Comparison of ENCODE assay signal across 7 mouse cellular contexts in genomic region chr15:89476475-89476815, GRCm38 (mm10). TPM values are rescaled to one million over a fixed set of nuclear protein-coding genes. Genes with fewer than 3 reads are reported as not detected.
DNase-seq lines count a peak whose midpoint lies in the region; ATAC-seq and TF ChIP-seq lines count a peak whose summit lies in the region.

No protein-coding gene starts in this region.

- H3K9me3 ChIP-seq in lung, postnatal 0 days (ENCODE audit: low read length): no peaks in the 10 kb centered on the region
- H3K9me3 ChIP-seq in embryonic facial prominence, embryonic 13.5 days: no peaks in the 10 kb centered on the region
- no peaks in the 10 kb centered on the region for H3K9me3 ChIP-seq in limb, embryonic 14.5 days (ENCODE audit: control insufficient read depth, low read length)
- H3K9me3 ChIP-seq in stomach, embryonic 15.5 days: no peaks in the 10 kb centered on the region

- H3K4me1 ChIP-seq in lung, postnatal 0 days (ENCODE audit: insufficient read depth, low read depth, low read length): peaks cover 8% of the 10 kb centered on the region; the same call in 1 of the 2 replicates
- H3K4me1 ChIP-seq in embryonic facial prominence, embryonic 13.5 days: peaks cover 11% of the 10 kb centered on the region
- peaks cover 7% of the 10 kb centered on the region; the same call in 1 of the 2 replicates for H3K4me1 ChIP-seq in limb, embryonic 14.5 days (ENCODE audit: control insufficient read depth, insufficient read depth, low read length)
- peaks cover 10% of the 10 kb centered on the region for H3K4me1 ChIP-seq in stomach, embryonic 15.5 days

- ATAC-seq in lung, postnatal 0 days: no peak
- ATAC-seq in embryonic facial prominence, embryonic 13.5 days (ENCODE audit: insufficient number of reproducible peaks, insufficient read depth, low FRiP score, low TSS enrichment, low read depth): no peak
- no peak for ATAC-seq in limb, embryonic 14.5 days (ENCODE audit: low FRiP score, low read depth)
- ATAC-seq in stomach, embryonic 15.5 days (ENCODE audit: insufficient read depth, low FRiP score, low read depth): no peak

- peak overlapping the region; percentile 88 for H3K4me2 ChIP-seq in lung, postnatal 0 days (replicated peaks; ENCODE audit: low read depth, low read length)
- peak overlapping the region; percentile 82 for H3K4me2 ChIP-seq in embryonic facial prominence, embryonic 13.5 days
- peak overlapping the region; percentile 93 for H3K4me2 ChIP-seq in limb, embryonic 14.5 days (replicated peaks; ENCODE audit: low read depth, low read length, severe bottlenecking)
- peak overlapping the region; percentile 91 for H3K4me2 ChIP-seq in stomach, embryonic 15.5 days

- H3K36me3 ChIP-seq in lung, postnatal 0 days (ENCODE audit: insufficient read depth, low read length): no peaks in the 10 kb centered on the region
- H3K36me3 ChIP-seq in embryonic facial prominence, embryonic 13.5 days: no peaks in the 10 kb centered on the region
- no peaks in the 10 kb centered on the region for H3K36me3 ChIP-seq in limb, embryonic 14.5 days (ENCODE audit: control insufficient read depth, insufficient read depth, low read length)
- H3K36me3 ChIP-seq in stomach, embryonic 15.5 days: no peaks in the 10 kb centered on the region

- TF ChIP-seq EP300 in lung, postnatal 0 days (IDR thresholded peaks at IDR 0.05): no peak

- no peak for TF ChIP-seq CTCF in lung, postnatal 0 days (IDR thresholded peaks at IDR 0.05)

- intact Hi-C loops in gastrocnemius, postnatal 36 days (cut with DNase I): no loop called here

- H3K4me3 ChIP-seq in lung, postnatal 0 days (ENCODE audit: low read depth, low read length): peak overlapping the region; percentile 50
- H3K4me3 ChIP-seq in embryonic facial prominence, embryonic 13.5 days: peak overlapping the region; percentile 65
- H3K4me3 ChIP-seq in limb, embryonic 14.5 days (replicated peaks; ENCODE audit: low read length): peak overlapping the region; percentile 46
- peak overlapping the region; percentile 60 for H3K4me3 ChIP-seq in stomach, embryonic 15.5 days (replicated peaks)

- WGBS in lung, postnatal 0 days: 9% methylated on average over 5 of the region's 5 CpGs
- WGBS in embryonic facial prominence, embryonic 13.5 days: 3% methylated on average over 5 of the region's 5 CpGs
- WGBS in limb, embryonic 14.5 days: 7% methylated on average over 5 of the region's 5 CpGs
- WGBS in stomach, embryonic 15.5 days: 3% methylated on average over 5 of the region's 5 CpGs

- peak overlapping the region; percentile 51; the same call in 1 of the 2 replicates for H3K9ac ChIP-seq in lung, postnatal 0 days (replicated peaks; ENCODE audit: low read depth)
- H3K9ac ChIP-seq in embryonic facial prominence, embryonic 13.5 days: peak overlapping the region; percentile 78
- peak overlapping the region; percentile 64 for H3K9ac ChIP-seq in limb, embryonic 14.5 days (ENCODE audit: low read depth, low read length, severe bottlenecking)
- peak overlapping the region; percentile 52; the same call in 1 of the 2 replicates for H3K9ac ChIP-seq in stomach, embryonic 15.5 days

- peak overlapping the region; percentile 86 for H3K27ac ChIP-seq in lung, postnatal 0 days (ENCODE audit: low read length)
- peak overlapping the region; percentile 80 for H3K27ac ChIP-seq in embryonic facial prominence, embryonic 13.5 days
- H3K27ac ChIP-seq in limb, embryonic 14.5 days (replicated peaks; ENCODE audit: low read depth, low read length): 0 out of 2 replicates have a peak overlapping the region, but pooled peaks have one; percentile 1
- H3K27ac ChIP-seq in stomach, embryonic 15.5 days: peak overlapping the region; percentile 80

- no peak for DNase-seq in lung, postnatal 0 days (ENCODE audit: low spot score)
- DNase-seq in lung, postnatal 36 days: no peak
- no peak for DNase-seq in limb, embryonic 14.5 days (ENCODE audit: low spot score)
- no peak for DNase-seq in layer of hippocampus, adult 18-20 months (ENCODE audit: low spot score in 2 of 2)
- DNase-seq in gastrocnemius, postnatal 36 days: no peak

- no peak for TF ChIP-seq POLR2A in limb, embryonic 14.5 days (IDR thresholded peaks at IDR 0.05; ENCODE audit: borderline replicate concordance, extremely low read depth, insufficient read depth, insufficient read length)

- H3K27me3 ChIP-seq in lung, postnatal 0 days (replicated peaks; ENCODE audit: insufficient read depth, low read length): no peaks in the 10 kb centered on the region
- no peaks in the 10 kb centered on the region; the same call in 1 of the 2 replicates for H3K27me3 ChIP-seq in embryonic facial prominence, embryonic 13.5 days
- no peaks in the 10 kb centered on the region for H3K27me3 ChIP-seq in limb, embryonic 14.5 days (ENCODE audit: control insufficient read depth, insufficient read depth, low read length)
- H3K27me3 ChIP-seq in stomach, embryonic 15.5 days (replicated peaks): no peaks in the 10 kb centered on the region

RNA-seq across cellular contexts. Expression of gene Arsa, which starts 0.8 kb away (rescaled TPM):
- polyA plus RNA-seq in lung, postnatal 0 days (2015; fragmentation: Nextera tagmentation; extraction: Ambion mirVana): 22.4 and 23.3 TPM in 2 replicates
- polyA plus RNA-seq in embryonic facial prominence, embryonic 13.5 days (2015; fragmentation: Nextera tagmentation; extraction: Ambion mirVana): 20.8 and 22.9 TPM in 2 replicates
- 30.7 and 38.5 TPM in 2 replicates for polyA plus RNA-seq in limb, embryonic 14.5 days (2012; rRNA removed)
- polyA plus RNA-seq in limb, embryonic 14.5 days (2014; fragmentation: Nextera tagmentation; extraction: Ambion mirVana): 18.3 and 21.7 TPM in 2 replicates
- polyA plus RNA-seq in stomach, embryonic 15.5 days (2015; fragmentation: Nextera tagmentation; extraction: Ambion mirVana): 18.8 TPM in 2 replicates
- total RNA-seq in layer of hippocampus, adult 18-20 months (2021): 10 to 100 TPM; 28.1 to 29.6 TPM
- 1 to 10 TPM; 3.0 to 3.8 TPM for total RNA-seq in gastrocnemius, postnatal 36 days (2021)

RNA-seq across cellular contexts. Expression of gene Mapk8ip2, which starts 22.7 kb away (rescaled TPM):
- 0.06 and 0.14 TPM in 2 replicates for polyA plus RNA-seq in lung, postnatal 0 days (2015; fragmentation: Nextera tagmentation; extraction: Ambion mirVana)
- polyA plus RNA-seq in embryonic facial prominence, embryonic 13.5 days (2015; fragmentation: Nextera tagmentation; extraction: Ambion mirVana): 2.8 and 5.4 TPM in 2 replicates
- 2.5 and 2.6 TPM in 2 replicates for polyA plus RNA-seq in limb, embryonic 14.5 days (2012; rRNA removed)
- polyA plus RNA-seq in limb, embryonic 14.5 days (2014; fragmentation: Nextera tagmentation; extraction: Ambion mirVana): 0.99 and 1.5 TPM in 2 replicates
- polyA plus RNA-seq in stomach, embryonic 15.5 days (2015; fragmentation: Nextera tagmentation; extraction: Ambion mirVana): 3.7 and 3.8 TPM in 2 replicates
- total RNA-seq in layer of hippocampus, adult 18-20 months (2021): 100 to 1,000 TPM; 266 to 269 TPM
- under 1 TPM; 0.28 to 0.30 TPM for total RNA-seq in gastrocnemius, postnatal 36 days (2021)

RNA-seq across cellular contexts. Expression of gene Shank3, which starts 23.0 kb away (rescaled TPM):
- 1.8 and 2.2 TPM in 2 replicates for polyA plus RNA-seq in lung, postnatal 0 days (2015; fragmentation: Nextera tagmentation; extraction: Ambion mirVana)
- polyA plus RNA-seq in embryonic facial prominence, embryonic 13.5 days (2015; fragmentation: Nextera tagmentation; extraction: Ambion mirVana): 2.2 and 2.9 TPM in 2 replicates
- polyA plus RNA-seq in limb, embryonic 14.5 days (2012; rRNA removed): 18.4 and 25.1 TPM in 2 replicates
- 2.4 and 2.7 TPM in 2 replicates for polyA plus RNA-seq in limb, embryonic 14.5 days (2014; fragmentation: Nextera tagmentation; extraction: Ambion mirVana)
- polyA plus RNA-seq in stomach, embryonic 15.5 days (2015; fragmentation: Nextera tagmentation; extraction: Ambion mirVana): 1.7 and 1.9 TPM in 2 replicates
- 100 to 1,000 TPM; 232 to 243 TPM for total RNA-seq in layer of hippocampus, adult 18-20 months (2021)
- 10 to 100 TPM; 14.4 to 15.5 TPM for total RNA-seq in gastrocnemius, postnatal 36 days (2021)

RNA-seq across cellular contexts. Expression of gene Chkb, which starts 46.7 kb away (rescaled TPM):
- 64.9 and 71.2 TPM in 2 replicates for polyA plus RNA-seq in lung, postnatal 0 days (2015; fragmentation: Nextera tagmentation; extraction: Ambion mirVana)
- 59.3 and 71.1 TPM in 2 replicates for polyA plus RNA-seq in embryonic facial prominence, embryonic 13.5 days (2015; fragmentation: Nextera tagmentation; extraction: Ambion mirVana)
- polyA plus RNA-seq in limb, embryonic 14.5 days (2012; rRNA removed): 72.6 and 79.0 TPM in 2 replicates
- polyA plus RNA-seq in limb, embryonic 14.5 days (2014; fragmentation: Nextera tagmentation; extraction: Ambion mirVana): 45.6 and 46.9 TPM in 2 replicates
- polyA plus RNA-seq in stomach, embryonic 15.5 days (2015; fragmentation: Nextera tagmentation; extraction: Ambion mirVana): 51.3 and 55.5 TPM in 2 replicates
- 10 to 100 TPM; 40.5 to 41.1 TPM for total RNA-seq in layer of hippocampus, adult 18-20 months (2021)
- 10 to 100 TPM; 20.8 to 30.0 TPM for total RNA-seq in gastrocnemius, postnatal 36 days (2021)

RNA-seq across cellular contexts. Expression of gene Gm44502, which starts 46.9 kb away (rescaled TPM):
- polyA plus RNA-seq in lung, postnatal 0 days (2015; fragmentation: Nextera tagmentation; extraction: Ambion mirVana): not detected in 2 replicates
- polyA plus RNA-seq in embryonic facial prominence, embryonic 13.5 days (2015; fragmentation: Nextera tagmentation; extraction: Ambion mirVana): not detected in 2 replicates
- polyA plus RNA-seq in limb, embryonic 14.5 days (2012; rRNA removed): 0.40 and 0.47 TPM in 2 replicates
- polyA plus RNA-seq in limb, embryonic 14.5 days (2014; fragmentation: Nextera tagmentation; extraction: Ambion mirVana): not detected in 2 replicates
- polyA plus RNA-seq in stomach, embryonic 15.5 days (2015; fragmentation: Nextera tagmentation; extraction: Ambion mirVana): not detected in 2 replicates
- under 1 TPM in 1 of 2 experiments, not detected in 1; 0.42 TPM for total RNA-seq in layer of hippocampus, adult 18-20 months (2021)
- total RNA-seq in gastrocnemius, postnatal 36 days (2021): 1 to 10 TPM in 1 of 2 experiments, not detected in 1; 1.5 TPM

Comparison
In these comparisons a context has a peak if more than half of its experiments do, and no peak if none do; other contexts are left out.
1. H3K27ac ChIP-seq: peak in every context shown above with its lines; median percentile 86 in lung, postnatal 0 days; 80 in embryonic facial prominence, embryonic 13.5 days; 80 in stomach, embryonic 15.5 days; 1 in limb, embryonic 14.5 days.